Mouse (Mus musculus) layer of hippocampus, adult 8-10 months (tissue): Measurements from ENCODE around the gene Gpr25. TPM values are rescaled to one million over a fixed set of nuclear protein-coding genes. Genes with fewer than 3 reads are reported as not detected.

Experiments
- DNase-seq, 2 experiments: peaks; one replicate each; pipeline ENCODE4 v3.0.0; 2022; ENCODE audit warnings: low spot score in 2 of 2
- total RNA-seq, 4 experiments: library from RNA; stranded (reverse); gene quantifications; 2 replicates each; pipeline ENCODE4 v1.2.4; 2022

The Gpr25 gene
- 1 to 10 TPM; 3.2 to 6.6 (median 3.9) TPM for total RNA-seq

DNA sequence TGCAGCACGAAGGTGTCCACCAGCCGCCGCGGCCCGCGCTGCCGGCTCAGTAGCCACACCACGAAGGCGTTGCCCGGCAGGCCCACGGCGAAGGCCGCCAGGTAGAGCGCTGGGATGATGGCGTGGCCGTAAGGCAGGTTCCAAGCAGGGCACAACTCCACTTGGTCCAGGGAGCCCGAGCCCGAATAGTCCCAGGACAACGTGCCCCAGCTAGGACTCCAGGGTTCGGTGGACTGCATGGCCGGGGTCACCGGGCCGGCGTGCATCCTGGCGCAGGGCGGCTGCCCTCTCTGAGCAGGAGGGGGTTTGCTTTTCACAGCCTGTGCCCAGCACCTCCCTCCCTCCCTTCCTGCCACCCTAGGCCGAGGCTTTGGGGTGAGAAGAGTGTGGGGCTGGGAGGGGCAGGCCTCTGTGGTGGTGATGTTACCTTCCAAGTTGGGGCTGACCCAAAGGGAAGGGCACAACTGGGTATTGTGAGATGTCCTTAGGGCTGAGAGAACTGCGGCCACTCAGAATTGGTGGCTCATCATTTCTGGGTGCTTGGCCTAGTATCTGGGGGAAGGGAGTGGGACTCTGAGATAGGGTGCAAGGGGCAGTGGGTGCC lies at the start of gene Gpr25:
Gene Gpr25, minus strand, starts transcription at position 239 of the 604 bp plus-strand sequence.
- no peak for DNase-seq

DNA sequence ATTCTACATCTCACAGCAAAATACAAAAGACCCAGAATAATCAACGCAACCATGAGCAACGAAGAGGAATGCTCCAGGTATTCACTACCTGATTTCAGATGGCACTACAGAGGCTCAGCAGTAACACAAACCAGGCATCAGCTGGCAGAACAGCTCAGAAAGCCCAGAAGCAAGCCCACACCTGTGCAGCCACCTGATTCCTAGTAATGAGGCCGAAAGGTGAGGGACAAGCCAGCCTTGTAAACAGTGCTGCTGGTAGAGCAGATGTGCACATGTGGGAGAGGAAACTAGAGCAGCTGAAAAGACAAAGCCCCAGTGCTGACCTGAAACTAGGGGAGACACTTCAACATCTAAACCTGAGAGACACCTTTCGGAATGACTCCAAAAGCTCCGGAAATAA lies 48.5 kb upstream of the Gpr25 start:
- DNase-seq: no peak

DNA sequence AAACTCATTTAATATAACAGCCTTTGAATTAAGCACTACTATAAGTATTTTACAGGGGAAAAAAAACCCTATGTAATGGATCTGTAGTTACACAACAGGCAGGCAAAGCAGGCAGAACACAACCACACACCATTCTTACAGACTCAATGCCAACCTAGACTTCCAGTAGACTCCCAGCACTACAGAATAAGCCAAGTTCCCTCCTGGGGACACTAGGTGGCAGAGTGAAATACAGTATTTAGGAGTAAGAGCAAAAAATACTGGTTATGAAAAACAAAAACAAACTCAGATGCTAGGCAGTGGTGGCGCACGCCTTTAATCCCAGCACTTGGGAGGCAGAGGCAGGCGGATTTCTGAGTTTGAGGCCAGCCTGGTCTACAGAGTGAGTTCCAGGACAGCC lies 45.8 kb upstream of the Gpr25 start:
- DNase-seq: peak in 1 of 2 experiments; percentile 32

DNA sequence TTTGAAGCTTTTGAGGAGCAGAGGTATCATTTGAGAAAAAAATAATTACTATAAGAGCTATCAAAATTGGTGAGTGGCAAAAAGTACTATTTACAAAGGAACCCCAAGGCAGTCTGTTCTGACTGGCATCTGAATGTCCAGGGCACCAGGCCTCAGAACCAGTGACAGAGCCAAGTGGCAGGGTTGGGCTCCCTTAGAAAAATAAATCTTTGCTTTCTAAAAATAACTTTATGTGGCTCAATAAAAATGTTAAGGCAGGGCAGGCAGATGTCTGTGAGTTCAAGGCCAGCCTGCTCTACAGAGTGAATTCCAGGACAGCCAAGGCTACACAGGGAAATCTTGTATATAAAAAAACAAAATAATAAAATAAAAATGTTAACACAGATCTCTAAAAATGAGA lies 33.3 kb upstream of the Gpr25 start:
- no peak for DNase-seq

GRCm38 (mm10) chr1:136289803-136290202 lies 29.1 kb upstream of the Gpr25 start:
- no peak for DNase-seq

- no peak for DNase-seq
These were observed 16.7 kb upstream of the Gpr25 start for GRCm38 (mm10) chr1:136277366-136277765.

DNA sequence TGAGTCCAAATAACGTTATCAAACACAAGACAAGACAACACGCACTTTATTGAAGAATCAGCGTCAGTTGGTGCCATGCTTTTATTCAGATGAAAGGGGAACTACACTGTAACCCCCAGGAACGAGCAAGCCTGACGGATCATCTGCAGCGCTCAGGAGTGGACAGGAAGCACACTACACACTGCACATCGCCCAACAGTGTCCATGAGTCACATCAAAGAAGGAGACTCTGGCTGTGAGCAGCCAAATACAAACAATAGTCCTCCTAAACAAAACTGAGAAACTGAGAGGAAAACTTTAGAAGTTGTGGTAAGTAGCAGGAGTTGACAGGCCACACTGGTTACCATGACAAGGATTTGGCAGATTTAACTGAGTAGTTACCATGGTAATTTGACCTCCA lies 7.6 kb upstream of the Gpr25 start:
- DNase-seq: no peak

GRCm38 (mm10) chr1:136266127-136266526 lies 5.5 kb upstream of the Gpr25 start:
- DNase-seq: no peak

- no peak for DNase-seq
These were observed 2.7 kb upstream of the Gpr25 start for GRCm38 (mm10) chr1:136263355-136263754.

GRCm38 (mm10) chr1:136259893-136260634 lies 609 bp downstream of the Gpr25 start:
- peak in 1 of 2 experiments; percentile 56 for DNase-seq

- no peak for DNase-seq
These were observed 1.2 kb downstream of the Gpr25 start for GRCm38 (mm10) chr1:136259543-136259892.

DNA sequence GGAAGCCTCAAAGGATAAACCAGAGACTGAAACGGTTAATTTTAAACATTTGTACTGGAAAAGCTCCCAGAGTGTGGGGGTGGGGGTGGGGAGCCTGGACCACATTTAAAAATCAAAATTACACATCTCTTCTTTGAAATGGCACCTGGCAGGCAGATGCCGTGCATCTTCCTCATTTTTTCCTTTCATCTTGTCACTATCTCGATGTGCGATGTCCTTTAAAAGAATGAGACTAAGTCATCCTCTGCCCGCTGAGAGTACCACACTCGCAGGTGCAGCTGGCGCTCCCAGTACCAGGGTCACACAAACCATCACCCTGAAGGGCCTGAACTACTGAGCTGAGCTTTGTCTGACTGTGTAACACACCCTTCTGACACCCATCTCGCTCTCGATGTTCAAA lies 2.2 kb downstream of the Gpr25 start:
- DNase-seq: no peak

- DNase-seq: no peak
These were observed 5.0 kb downstream of the Gpr25 start for GRCm38 (mm10) chr1:136255657-136256056.

- DNase-seq: no peak
These were observed 5.5 kb downstream of the Gpr25 start for GRCm38 (mm10) chr1:136255174-136255573.

DNA sequence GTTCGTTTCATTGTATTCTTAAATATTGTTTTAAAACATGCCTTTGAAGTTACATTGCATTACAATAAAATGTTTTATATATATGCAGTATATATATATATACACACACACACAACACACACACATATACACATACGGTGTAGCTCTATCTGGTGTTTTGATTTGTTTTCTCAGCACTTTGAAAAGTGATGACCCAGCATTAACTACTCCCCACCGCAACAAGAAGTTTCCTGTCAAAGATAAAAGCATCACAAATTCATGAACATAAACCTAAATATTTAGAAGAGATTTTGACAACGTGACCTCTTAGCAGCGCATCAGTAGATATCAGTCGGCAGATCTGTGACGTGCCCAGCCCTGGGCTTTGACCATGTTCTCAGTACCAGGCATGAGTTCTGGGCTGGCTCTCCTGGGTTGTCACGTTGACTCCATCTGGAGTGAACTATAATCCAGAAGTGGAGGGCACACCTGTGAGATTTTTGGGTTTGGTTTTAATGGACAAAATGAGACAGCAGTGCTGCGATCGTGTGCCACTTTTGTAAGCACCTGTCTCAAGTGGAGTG lies 6.1 kb downstream of the Gpr25 start:
- DNase-seq: no peak

DNA sequence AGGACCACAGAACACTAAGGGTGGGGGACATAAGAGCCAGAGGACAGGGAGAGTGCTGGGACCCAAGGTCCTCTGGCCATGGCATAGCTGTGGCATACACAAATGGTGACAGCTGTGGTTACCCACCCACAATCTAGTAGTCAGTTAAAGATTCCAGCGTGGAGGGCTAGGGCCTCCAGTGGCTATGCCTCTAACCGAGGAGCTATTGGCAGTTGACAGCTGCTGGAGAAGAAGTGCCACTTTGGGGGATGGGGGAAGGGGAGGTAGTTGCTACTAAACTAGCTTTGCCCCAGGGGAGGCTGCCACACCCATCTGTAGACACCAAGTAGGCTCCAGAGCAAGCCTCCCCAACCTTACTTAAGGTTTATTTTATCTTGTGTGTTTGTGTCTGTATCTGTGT lies 7.2 kb downstream of the Gpr25 start:
- DNase-seq: no peak

DNA sequence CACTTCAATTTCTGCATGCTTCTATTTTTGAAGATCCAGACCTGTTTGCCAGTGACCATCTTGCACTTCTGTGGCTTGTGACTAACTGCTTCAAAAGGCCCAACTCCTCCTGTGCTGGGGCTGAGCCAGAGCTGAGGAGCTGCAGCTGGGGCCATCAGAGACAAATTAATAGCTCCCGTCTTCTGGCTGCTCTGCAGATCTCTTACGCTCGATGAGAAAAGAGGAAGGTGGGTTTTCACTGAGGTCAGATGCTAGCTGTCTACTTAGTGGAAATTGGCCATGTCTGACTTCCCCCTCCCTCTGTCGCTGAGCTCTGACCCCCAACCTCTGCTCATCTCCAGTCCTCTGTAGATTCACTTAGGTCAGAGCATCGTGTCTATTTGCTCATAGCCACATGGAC lies 11.0 kb downstream of the Gpr25 start:
- no peak for DNase-seq

DNA sequence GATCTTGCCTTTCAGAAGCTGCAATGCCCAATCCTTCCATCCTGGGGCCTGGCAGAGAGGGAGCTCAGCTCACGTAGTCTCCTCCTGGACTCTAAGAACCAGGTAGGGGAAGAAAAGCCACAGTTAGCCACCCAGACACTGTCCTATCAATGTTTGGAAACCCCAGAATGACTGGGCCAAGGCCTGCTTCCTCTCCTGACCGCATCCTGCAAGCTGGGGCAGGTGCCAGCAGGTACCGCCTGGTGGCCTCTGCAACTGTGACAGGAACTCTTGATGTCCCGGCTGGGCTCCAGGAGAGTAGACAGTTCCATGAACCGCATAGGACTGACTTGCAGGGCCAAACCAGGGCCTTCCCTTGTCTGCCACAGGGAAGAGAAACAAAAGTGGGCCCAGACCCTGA lies 13.3 kb downstream of the Gpr25 start:
- DNase-seq: no peak

DNA sequence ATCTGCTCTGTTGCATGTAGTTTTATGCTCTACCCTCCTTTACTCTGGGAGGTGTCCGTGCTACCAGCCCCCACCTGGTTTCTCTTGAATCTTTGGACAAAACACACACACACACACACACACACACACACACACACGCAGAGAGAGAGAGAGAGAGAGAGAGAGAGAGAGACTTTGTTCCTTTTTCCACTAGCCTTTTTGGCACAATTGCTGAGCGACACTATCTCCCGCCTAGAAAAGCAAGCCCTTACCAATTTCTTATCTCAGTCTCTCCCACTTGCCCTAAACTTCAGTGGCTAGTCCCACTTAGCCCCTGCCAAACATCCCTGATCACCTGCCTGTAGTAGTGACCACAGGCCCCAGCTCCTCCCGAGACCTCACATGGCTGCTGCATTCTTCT lies 16.2 kb downstream of the Gpr25 start:
- DNase-seq: no peak

DNA sequence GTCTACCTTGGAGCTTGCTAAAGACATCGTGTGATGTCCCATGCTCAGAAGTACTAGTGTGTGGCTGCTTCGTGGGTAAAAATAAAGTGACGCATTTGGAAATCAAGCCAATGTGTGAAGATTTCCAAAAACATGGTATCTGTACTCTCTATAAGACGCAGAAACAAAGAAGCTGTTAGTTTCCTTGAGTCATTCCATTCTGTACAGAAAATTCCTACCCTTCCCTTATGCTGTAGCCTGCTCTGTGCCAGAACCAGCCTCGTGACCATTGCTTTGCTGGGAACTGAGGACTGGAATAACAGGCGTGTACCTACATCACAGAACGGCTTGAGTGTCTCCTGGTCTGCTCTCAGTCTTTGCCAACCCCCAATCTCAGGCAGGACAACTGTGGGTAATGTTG lies 18.9 kb downstream of the Gpr25 start:
- DNase-seq: no peak

DNA sequence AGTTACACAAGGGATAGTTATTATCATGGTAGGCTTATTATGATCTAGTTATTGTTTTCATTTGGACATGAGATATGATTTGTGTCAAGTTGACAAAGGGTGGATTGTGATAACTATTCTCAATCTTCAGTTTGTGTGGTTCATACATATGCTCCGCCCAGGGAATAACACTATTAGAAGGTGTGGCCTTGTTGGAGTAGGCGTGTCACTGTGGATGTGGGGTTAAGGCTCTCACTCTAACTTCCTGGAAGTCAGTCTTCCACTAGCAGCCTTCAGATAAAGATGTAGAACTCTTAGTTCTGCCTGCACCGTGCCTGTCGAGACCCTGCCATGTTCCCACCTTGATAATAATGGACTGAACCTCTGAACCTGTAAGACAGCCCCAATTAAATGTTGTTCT lies 22.2 kb downstream of the Gpr25 start:
- no peak for DNase-seq

- DNase-seq: no peak
These were observed 26.0 kb downstream of the Gpr25 start for GRCm38 (mm10) chr1:136234595-136235092.
